Mouse (Mus musculus) C2C12 (cell line): ENCODE measurements at regions not wholly inside any gene's neighbourhood (a gene's known extent, or its start where the extent isn't known, plus 50 kb on each side); places are given as distances from the start of the nearest gene placed in this dataset.

ENCODE experiments used
- H3K27me3 ChIP-seq: one replicate; pipeline ENCODE4 v1.6.1; 2011; ENCODE audit not compliant: control insufficient read depth, insufficient read depth, insufficient read length
- H3K36me3 ChIP-seq: one replicate; pipeline ENCODE4 v1.6.1; 2011; ENCODE audit not compliant: control insufficient read depth, insufficient read depth
- H3K4me3 ChIP-seq: one replicate; pipeline ENCODE4 v1.5.1; 2011; ENCODE audit warnings: mild to moderate bottlenecking, control low read depth; ENCODE audit not compliant: poor library complexity, insufficient read depth, severe bottlenecking
- H3K79me2 ChIP-seq: one replicate; pipeline ENCODE4 v1.6.1; 2011; ENCODE audit not compliant: control insufficient read depth, insufficient read depth
- H3K79me3 ChIP-seq: one replicate; pipeline ENCODE4 v1.6.1; 2011; ENCODE audit warnings: low read depth, control low read depth
- H3ac ChIP-seq: one replicate; pipeline ENCODE3; 2011; ENCODE audit warnings: low read depth; ENCODE audit not compliant: control insufficient read depth, insufficient read length
- CEBPB ChIP-seq: IDR thresholded peaks from one replicate; pipeline ENCODE4 v1.6.1; 2011; ENCODE audit warnings: low read depth, mild to moderate bottlenecking, control low read depth, moderate library complexity
- CTCF ChIP-seq: IDR thresholded peaks from one replicate; pipeline ENCODE4 v1.5.1; 2011; ENCODE audit not compliant: control insufficient read depth, insufficient read depth, insufficient read length
- FOSL1 ChIP-seq: IDR thresholded peaks from one replicate; pipeline ENCODE4 v1.8.0; 2011; ENCODE audit warnings: mild to moderate bottlenecking, low read length; ENCODE audit not compliant: poor library complexity, insufficient read depth, severe bottlenecking
- MAX ChIP-seq: IDR thresholded peaks from one replicate; pipeline ENCODE4 v1.6.1; 2011; ENCODE audit warnings: mild to moderate bottlenecking, control low read depth
- MYOD1 ChIP-seq: IDR thresholded peaks from one replicate; pipeline ENCODE4 v1.6.1; 2011; ENCODE audit warnings: low read depth; ENCODE audit not compliant: control insufficient read depth, insufficient read length
- MYOG ChIP-seq: IDR thresholded peaks from one replicate; pipeline ENCODE4 v1.6.1; 2011; ENCODE audit not compliant: control insufficient read depth, insufficient read length; ENCODE audit errors: extremely low read depth
- USF1 ChIP-seq: IDR thresholded peaks from one replicate; pipeline ENCODE4 v1.6.1; 2011; ENCODE audit warnings: low read depth, mild to moderate bottlenecking, control low read depth, moderate library complexity

GRCm38 (mm10) chr11:111568041-111568440, 502.1 kb downstream of the Kcnj2 start:
- H3K79me3 ChIP-seq = no peaks in the 10 kb centered on the region
- no peaks in the 10 kb centered on the region for H3K79me2 ChIP-seq
- TF ChIP-seq USF1 = no peak
- no peaks in the 10 kb centered on the region for H3K27me3 ChIP-seq
- H3ac ChIP-seq = no peak overlapping the region
- no peaks in the 10 kb centered on the region for H3K36me3 ChIP-seq
- H3K4me3 ChIP-seq = no peak overlapping the region

GRCm38 (mm10) chr11:111568876-111569275, 502.9 kb downstream of the Kcnj2 start:
- Histone ChIP-seq H3K36me3 (no peaks in the 10 kb centered on the region), H3K27me3 (no peaks in the 10 kb centered on the region), H3K4me3 (no peak overlapping the region), H3K79me3 (no peaks in the 10 kb centered on the region), H3K79me2 (no peaks in the 10 kb centered on the region), H3ac (no peak overlapping the region)
- no peak for TF ChIP-seq MYOD1
- TF ChIP-seq USF1 = no peak
- no peak for TF ChIP-seq CTCF
- no peak for TF ChIP-seq CEBPB
- no peak for TF ChIP-seq FOSL1
- no peak for TF ChIP-seq MAX
- no peak for TF ChIP-seq MYOG

GRCm38 (mm10) chr11:111577883-111578282, 511.9 kb downstream of the Kcnj2 start:
- TF ChIP-seq FOSL1 (no peak), CTCF (no peak), USF1 (no peak), MYOG (no peak), MYOD1 (no peak), MAX (no peak), CEBPB (no peak)
- no peaks in the 10 kb centered on the region for H3K27me3 ChIP-seq
- H3K4me3 ChIP-seq = no peak overlapping the region
- no peaks in the 10 kb centered on the region for H3K79me3 ChIP-seq
- H3K36me3 ChIP-seq = no peaks in the 10 kb centered on the region
- no peak overlapping the region for H3ac ChIP-seq
- no peaks in the 10 kb centered on the region for H3K79me2 ChIP-seq

GRCm38 (mm10) chr11:111582980-111583379, 517.0 kb downstream of the Kcnj2 start:
- TF ChIP-seq MAX = no peak
- TF ChIP-seq FOSL1 = no peak
- no peak for TF ChIP-seq MYOD1
- TF ChIP-seq MYOG = no peak
- TF ChIP-seq USF1 = no peak
- no peak for TF ChIP-seq CTCF
- no peak for TF ChIP-seq CEBPB
- Histone ChIP-seq H3ac (no peak overlapping the region), H3K27me3 (no peaks in the 10 kb centered on the region), H3K79me3 (no peaks in the 10 kb centered on the region), H3K36me3 (no peaks in the 10 kb centered on the region), H3K4me3 (no peak overlapping the region), H3K79me2 (no peaks in the 10 kb centered on the region)

- no peak for TF ChIP-seq MYOD1
- H3K27me3 ChIP-seq = no peaks in the 10 kb centered on the region
- no peak overlapping the region for H3ac ChIP-seq
- H3K4me3 ChIP-seq = no peak overlapping the region
- H3K79me3 ChIP-seq = no peaks in the 10 kb centered on the region
- H3K36me3 ChIP-seq = no peaks in the 10 kb centered on the region
- no peaks in the 10 kb centered on the region for H3K79me2 ChIP-seq
These were observed 517.6 kb downstream of the Kcnj2 start for GRCm38 (mm10) chr11:111583606-111584005.

GRCm38 (mm10) chr11:111599456-111599855, 533.5 kb downstream of the Kcnj2 start:
- Histone ChIP-seq H3K79me2 (no peaks in the 10 kb centered on the region), H3K79me3 (no peaks in the 10 kb centered on the region), H3K36me3 (no peaks in the 10 kb centered on the region), H3ac (no peak overlapping the region), H3K27me3 (no peaks in the 10 kb centered on the region), H3K4me3 (no peak overlapping the region)
- TF ChIP-seq CEBPB (no peak), MYOD1 (no peak), FOSL1 (no peak), USF1 (no peak)

GRCm38 (mm10) chr11:111605146-111605545, 539.2 kb downstream of the Kcnj2 start:
- TF ChIP-seq MAX = no peak
- TF ChIP-seq MYOD1 = no peak
- no peak for TF ChIP-seq CTCF
- no peak for TF ChIP-seq FOSL1
- no peak for TF ChIP-seq USF1
- TF ChIP-seq CEBPB = no peak
- no peak for TF ChIP-seq MYOG
- Histone ChIP-seq H3K4me3 (no peak overlapping the region), H3ac (no peak overlapping the region), H3K79me3 (no peaks in the 10 kb centered on the region), H3K36me3 (no peaks in the 10 kb centered on the region), H3K27me3 (no peaks in the 10 kb centered on the region), H3K79me2 (no peaks in the 10 kb centered on the region)
